Mouse (Mus musculus): Measurements from ENCODE around the gene Sae1.

The Sae1 gene

DNA sequence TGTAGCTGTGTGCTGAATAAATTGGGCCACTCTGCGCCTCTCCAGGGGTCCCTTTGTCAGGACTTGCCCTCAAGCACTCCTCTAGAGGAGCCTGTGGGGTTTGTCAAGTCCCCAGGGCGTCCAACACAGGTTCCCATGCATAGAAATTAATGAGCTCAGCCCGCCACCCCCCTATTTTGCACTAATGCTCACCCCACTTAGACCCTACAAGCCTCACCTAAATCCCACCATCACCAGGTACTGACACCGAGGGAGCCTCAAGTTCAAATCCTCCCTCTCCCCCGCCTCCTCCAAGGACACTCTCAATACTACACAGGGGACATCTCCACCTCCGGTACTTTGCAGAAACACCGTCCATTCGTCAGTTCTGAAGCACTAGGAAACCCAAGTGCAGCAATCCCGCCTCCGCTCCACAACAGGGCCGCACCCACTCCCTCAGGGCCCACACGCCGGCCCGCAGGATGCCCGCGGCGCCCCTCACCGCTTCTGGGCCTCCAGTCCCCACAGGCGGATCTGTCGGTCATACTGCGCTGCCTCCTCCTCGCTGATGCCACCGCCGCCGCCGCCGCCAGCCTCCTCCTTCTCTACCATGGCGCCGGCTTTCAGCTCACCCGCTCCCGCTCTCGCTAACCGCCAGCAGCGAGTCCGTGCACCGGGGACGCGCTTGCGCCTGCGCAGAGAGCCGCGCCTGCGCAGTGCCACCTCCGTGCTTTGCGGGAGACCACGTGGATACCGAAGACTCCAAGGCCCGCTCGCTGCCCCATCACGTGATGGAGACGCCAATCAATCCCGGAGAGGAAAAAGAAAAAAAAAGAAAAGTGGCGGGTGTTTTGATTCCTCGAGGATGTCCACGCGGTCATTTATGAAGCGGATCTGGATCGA is at the start of gene Sae1:
TSS of gene Sae1 (minus strand) at position 647 of the 882 bp plus-strand sequence.
- peak; percentile 98 for DNase-seq (ENCODE audit: low read depth, low spot score)

DNA sequence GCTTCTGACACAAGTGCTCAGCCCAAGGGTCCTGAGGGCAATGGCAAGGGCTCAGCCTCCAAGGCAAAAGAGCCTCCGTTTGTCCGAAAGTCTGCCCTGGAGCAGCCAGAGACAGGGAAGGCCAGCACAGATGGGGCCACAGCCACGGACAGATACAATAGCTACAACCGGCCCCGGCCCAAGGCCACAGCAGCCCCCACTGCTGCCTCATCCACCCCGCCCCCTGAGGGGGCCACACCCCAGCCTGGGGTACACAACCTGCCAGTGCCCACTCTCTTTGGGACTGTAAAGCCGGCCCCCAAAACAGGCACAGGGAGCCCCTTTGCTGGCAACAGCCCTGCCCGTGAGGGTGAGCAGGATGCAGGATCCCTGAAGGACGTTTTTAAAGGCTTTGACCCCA is 47.5 kb upstream of the Sae1 start:
- no peak for DNase-seq (ENCODE audit: low read depth, low spot score)

DNA sequence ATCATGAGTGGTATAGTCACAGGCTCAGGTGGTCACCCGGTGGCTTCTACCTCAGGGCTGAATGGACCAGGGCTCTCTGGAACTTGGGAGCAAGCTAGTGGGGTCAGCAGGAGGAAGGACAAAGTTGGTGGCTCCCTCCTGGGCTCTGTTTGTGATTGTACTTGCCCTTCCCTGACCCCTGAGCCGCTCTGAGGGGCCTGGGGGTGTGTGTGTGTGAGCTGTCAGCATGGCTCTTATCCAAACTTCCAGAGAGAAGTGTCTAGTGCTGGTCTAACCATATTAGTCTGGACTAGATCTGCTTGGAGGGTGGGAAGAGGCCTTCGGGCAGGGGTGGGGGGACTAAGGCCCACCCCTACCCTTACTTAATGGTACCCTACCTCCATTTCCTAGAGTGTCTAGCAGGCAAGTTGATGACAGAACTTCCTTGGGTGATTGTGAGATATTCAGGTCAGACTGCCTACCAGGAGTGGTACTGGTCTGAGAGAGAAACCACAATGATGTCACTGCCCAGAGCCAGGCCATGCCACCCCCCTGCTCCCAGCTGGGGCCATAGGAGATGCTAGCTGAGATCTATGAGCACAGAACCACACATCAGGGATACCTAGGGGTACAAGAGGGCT is 45.9 kb upstream of the Sae1 start:
- DNase-seq (ENCODE audit: low read depth, low spot score): no peak

DNA sequence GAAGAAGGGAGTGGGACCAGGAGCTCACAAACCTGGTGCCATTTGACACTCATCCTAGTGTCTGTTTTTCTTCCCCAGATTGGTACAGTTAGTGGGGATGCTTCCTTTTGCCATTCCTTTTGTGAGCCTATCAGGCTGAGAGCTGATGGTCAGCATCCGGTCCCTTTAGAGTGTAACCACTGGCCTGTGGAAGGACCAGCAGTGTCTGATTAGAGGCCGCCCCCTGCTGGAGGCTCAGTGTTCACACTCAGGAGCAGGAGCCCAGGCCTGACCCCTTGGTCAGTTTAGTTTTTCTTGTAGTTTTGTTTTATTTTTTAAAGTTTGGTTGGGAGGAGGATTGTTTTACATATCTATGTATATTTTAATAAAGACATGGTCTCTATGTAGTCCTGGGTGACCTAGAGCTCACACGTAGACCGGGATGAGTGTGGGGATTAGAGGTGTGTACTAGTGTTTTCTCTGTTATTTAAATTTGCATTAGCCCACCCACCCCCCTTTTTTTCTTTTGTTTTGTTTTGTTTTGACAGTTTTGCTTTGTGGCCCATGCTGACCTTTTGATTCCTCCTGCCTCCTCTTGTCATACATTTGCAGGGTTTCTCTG is 38.6 kb upstream of the Sae1 start:
- peak; percentile 62 for DNase-seq (ENCODE audit: low read depth, low spot score)

DNA sequence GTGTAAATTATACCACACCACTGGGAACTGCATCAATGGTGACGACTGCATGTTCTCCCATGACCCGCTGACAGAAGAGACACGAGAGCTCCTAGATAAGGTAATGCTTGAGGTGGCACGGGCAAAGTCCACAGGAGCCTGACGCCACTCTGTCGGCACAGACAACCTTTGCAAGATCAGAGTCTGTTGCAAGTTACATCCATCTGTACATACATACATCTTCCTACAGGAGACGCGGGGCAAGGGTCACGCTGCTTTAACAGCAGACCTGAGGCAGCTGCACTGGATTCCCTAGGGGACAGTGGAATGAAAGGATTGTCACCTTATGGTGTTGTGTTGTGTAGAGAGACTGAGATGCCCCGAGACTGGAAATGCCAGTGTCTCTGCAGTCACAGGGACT is 38.1 kb upstream of the Sae1 start:
- no peak for DNase-seq (ENCODE audit: low read depth, low spot score)

DNA sequence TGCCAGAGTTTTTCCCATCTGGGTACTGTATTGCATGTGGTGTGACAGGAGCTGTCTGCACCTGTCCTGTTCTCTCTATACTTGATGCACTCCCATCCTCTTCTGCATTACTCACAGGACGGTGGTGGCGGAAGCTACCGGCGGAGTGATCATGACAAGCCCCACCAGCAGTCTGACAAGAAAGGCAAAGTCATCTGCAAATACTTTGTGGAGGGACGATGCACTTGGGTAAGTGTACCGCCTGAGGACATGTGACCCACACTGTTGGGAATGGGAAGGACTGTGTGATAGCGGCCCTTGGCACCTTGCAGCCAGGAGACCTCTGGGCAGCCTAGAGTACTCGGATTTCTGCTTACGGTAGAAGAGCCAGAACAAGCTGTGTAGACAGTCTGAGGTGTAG is 36.1 kb upstream of the Sae1 start:
- no peak for DNase-seq (ENCODE audit: low read depth, low spot score)

DNA sequence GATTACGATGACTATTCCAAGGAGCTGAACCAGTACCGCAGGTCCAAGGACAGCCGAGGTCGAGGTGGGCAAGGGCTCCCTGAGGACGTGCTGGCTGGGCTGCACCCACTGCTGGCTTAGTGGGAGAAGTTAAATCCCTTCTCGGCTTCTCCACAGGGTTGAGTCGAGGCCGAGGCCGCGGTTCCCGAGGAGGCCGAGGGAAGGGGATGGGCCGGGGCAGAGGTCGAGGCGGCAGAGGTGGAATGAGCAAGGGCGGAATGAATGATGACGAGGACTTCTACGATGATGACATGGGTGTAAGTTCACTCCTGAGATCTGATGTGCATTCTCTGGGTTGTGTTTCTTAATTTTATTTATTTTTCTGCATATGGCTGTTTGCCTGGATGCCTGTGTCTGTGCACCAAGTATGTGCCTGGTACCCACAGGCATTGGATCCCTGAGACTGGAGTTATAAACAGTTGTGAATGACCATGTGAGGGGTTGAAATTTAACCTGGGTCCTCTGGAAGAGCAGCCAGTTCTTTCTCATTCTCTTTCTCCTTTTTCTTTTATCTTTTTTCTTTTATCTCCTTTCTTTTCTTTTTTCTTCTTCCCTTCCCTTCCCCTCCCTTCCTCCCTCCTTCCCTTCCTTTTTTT is 34.7 kb upstream of the Sae1 start:
- DNase-seq (ENCODE audit: low read depth, low spot score): no peak

DNA sequence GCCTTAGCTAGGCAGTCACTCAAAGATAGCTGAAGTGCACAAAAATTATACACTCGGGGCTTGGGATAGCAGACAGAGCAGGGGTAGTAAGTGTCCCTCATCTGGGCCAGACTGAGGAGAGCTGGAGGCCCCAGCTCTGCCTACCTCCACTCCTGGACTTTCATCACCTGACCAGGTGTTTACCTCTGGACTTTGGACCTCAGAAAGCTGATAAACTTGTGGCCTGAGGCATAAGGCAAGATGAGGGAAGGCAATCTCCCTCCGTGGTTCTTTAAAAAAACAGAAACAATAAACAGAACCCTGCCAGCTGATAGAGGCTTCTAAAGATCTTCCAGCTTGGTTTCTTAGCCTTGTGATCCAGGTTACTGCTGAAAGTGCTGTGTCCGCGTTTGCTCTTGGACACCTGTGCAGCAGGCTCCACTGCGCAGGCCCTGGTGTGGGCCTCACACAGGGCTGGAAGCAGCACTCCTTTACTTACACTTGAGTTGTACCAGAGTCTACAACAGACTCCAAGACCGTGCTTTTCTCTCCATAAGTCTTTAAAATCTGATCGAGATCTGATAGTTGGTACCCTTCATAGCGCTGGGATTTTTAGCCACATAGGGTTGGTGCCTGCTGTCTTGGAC is 33.0 kb upstream of the Sae1 start:
- DNase-seq (ENCODE audit: low read depth, low spot score): no peak

DNA sequence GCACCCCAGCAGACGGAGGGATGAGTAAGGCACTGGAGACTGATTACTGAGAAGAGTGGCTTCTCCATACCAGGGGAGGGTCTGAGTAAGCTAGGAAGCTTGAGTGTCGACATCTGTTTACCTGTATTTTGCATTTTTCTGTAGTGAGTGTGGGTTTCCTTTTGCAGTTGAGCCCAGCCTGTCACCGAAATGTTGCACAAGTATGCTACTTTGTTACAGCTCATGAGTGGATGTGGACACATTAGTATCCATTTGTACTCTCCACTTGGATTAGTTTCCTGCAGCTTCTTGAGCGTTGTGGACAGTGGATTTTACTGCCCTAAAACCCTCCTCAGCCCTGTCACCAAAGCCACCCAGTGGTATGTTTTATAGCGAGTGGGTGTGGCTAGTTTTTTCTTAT is 31.1 kb upstream of the Sae1 start:
- no peak for DNase-seq (ENCODE audit: low read depth, low spot score)

DNA sequence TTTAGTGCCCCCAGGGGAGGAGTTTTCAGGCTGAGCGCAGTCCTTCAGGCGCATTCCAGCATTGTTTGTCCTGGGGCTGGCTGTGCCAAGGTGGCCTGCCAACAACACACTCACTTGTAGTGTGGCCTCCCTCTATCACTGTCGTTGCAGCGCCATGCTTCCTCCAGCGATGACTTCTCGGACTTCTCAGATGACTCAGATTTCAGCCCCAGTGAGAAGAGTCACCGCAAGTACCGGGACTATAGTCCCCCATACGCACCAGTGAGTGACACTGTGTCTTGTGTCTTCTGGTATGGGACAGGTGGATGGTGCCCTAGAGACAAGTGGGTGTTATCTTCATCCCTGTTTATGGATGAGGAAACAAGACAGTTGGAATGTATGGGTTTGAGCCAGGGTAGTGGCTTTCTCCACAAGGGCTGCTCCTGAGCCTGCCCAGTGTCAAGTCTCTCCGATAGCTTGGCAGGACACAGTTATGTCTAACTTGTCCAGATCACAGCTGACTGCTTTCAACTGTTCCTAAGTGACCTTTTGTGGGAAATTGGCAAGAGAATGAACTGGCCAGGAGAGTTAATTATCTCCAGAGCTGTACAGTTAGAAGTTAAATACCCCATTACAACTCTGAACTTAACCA is 29.6 kb upstream of the Sae1 start:
- DNase-seq (ENCODE audit: low read depth, low spot score): no peak

DNA sequence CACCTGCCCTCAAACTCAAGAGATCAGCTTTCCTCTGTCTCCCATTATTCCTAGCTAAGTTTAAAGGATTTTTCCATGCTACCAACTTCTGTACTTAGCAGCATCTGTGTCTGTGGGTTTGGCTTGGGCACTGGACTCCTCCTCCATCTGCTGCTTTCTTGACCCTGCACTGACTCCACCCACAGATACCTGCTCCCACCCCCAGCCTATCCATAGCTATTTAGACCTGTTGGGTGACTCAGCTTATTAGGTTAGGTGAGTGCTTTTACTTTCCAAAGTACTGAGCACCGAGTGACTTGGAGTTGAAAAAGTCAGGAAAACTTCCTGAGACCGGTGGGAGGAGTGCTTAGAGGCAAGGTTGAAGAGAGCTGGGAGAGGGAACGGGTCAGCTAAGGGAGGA is 27.8 kb upstream of the Sae1 start:
- DNase-seq (ENCODE audit: low read depth, low spot score): no peak

DNA sequence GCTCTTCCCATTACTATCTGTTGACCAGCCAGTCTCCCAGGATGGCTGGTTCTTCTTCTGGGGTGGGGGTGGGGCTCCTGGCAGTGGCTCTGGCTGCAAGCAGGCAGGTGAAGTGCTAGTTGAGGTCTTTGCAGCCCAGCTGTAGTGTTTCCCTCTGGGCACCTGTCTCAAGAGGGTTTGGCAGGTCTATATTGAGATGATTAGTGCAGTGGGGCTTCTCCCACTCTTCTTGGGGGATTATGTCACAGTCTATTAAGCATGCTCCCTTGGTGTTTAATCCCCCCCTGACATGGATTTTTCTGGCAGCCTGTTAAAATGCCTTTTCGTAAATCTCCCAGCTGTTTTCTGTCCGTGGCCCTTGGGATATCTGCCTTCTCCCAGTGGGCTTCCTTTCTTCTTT is 25.3 kb upstream of the Sae1 start:
- no peak for DNase-seq (ENCODE audit: low read depth, low spot score)

DNA sequence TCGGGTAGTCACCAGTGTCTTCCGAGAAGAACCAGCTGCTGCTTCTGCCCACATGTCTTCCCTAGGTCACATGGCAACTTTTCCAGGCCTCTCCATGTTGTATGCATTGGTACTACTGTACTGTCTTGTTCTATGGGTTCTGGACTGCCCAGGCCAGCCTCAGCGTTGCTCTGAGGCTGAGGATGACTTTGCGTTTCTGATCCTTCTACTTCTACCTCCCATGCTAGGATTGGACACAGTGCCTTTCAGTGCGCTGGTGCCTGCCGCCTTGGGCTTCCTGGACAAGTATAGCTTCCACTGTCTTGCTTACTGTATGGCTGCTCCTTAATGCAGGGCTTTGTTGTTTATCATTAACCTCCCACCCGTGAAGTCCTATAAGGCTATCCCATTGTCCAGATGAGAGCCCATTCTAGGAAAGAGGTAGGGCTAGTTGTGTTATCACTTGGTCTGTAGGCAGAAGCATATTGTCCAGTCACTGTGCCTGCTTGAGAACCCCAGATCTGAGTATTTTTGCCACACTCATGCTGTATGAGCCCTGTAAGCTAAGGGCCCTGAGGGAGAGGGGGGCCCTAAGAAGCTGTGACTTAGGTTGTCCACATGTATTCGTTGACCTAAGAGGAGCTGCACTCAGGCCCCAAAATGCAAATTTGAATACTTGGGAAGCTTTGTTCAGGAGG is 24.8 kb upstream of the Sae1 start:
- DNase-seq (ENCODE audit: low read depth, low spot score): no peak

DNA sequence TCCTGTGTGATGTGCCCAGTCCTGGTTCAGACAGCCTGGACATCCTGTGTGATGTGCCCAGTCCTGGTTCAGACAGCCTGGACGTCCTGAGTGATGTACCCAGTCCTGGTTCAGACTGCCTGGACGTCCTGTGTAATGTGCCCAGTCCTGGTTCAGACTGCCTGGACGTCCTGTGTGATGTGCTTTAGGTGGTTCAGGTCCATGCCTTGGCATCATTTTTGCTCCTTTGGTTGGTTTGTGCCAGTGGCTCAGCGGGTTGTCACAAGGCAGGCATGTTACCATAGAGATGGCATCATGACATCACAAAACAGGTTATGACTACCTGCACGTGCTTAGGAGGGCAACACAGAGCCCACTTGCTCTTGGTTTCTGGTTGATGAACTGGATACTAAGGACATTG is 23.5 kb upstream of the Sae1 start:
- DNase-seq (ENCODE audit: low read depth, low spot score): no peak

DNA sequence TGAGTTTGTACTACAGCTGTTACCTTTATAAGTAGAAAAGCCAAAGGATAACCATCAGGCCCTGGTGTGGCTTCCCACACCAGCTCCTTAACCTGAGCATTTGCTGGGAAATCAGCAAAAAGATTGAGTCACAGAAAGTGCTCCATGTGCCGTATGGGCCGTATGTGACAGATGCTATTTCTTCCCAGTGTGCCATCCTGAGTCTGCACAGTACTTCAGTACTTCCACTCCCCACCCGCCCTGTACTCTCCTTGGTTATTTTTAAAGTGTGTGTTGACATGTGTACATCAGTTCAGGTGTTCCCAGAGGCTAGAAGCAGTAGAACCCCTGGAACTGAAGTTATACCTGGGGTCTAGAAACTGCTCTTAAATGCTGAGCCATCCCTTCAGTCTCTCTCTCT is 19.4 kb upstream of the Sae1 start:
- no peak for DNase-seq (ENCODE audit: low read depth, low spot score)

DNA sequence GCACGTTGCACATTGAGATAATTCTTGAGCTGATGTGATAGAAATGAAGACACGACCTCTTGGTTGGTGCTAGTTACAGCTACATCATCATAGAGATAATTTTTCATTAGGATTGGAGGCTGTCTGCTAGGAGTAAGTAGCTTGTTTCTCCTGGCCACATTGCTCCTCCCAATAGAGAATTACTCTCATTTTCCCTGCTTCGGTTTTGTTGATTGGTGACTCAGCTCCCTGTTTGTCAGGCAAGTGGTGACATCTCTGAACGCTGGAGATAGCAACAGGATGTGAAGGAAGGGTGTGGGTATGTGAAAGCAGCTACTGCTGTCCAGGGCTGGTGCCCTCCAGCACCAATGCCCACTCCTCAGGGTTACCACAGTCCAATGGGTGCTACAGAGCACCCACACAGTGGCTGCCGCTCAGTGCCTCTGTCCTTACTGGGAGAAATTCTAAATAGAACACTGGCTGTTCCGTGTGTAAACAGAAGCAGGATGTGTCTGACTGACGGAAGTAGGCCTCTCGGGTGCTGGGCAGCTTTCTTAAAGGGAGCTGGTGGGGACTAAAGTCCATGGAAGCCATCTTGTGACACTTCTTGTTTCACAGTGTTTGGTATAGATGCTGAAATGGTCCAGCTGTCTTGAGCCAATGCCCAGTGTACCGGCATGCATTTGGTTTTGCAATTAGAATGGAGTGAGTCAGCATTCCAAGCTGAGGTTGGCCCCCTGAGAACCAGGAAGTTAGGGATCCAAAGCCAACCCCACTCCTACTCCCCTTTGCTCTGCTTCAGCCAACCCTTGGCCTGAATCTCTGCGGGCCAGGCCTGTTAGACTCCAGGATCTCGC is 18.1 kb upstream of the Sae1 start:
- no peak for DNase-seq (ENCODE audit: low read depth, low spot score)

DNA sequence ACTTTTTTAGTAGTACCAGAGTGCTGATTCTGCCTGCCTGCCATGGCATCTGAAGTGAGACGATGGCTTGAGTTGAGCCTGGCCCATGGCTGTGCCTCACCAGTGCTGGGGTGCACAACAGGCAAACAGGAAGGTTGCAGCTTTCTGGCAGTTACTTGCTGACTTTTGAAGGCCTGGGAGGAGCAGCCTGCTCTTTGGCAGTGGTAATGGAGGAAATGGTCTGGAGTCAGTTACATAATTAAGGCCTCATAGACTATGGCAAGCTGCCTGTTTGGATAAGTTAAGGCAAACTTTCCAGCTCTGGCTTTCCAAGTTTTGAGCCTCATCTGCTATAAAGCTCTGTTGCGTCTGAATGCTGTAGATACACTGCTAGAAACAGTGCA is 17.5 kb upstream of the Sae1 start:
- DNase-seq (ENCODE audit: low read depth, low spot score): no peak

DNA sequence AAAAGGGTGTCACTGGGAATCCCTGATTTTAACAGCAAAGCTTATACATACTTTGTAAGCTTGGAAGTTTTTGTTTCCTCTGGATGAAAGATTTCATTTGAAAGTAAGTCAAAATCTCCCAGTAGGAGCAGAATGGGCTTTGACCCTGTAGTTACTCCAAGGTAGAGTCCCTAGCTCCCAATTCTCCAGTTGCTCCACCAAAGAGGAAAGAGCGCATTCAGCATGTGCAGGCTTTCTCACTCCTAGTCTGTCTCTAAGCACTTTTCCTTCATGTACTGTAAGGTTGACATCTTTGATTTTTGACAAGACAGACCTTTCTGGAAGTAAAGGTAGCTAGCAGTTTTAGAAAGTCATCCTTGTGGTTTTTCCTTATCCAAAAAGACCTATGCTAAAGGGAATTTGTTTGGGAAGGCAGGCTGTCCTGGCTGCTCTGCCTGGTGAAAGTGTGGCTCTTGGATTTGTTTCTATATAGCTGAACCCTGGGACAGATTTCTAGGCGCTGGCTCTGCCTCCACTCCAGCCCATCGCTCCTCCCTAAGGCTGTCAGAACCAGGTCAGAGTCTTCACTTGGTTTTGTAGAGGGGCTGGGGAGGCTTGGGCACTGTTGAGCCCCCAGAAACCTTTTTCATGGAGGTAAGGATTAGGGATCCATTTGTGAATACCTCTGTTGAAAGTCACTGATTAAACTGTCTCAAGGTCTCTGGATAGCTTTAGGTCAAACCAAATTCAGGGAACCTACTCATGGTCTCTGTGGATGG is 16.9 kb upstream of the Sae1 start:
- no peak for DNase-seq (ENCODE audit: low read depth, low spot score)
